Mouse (Mus musculus) cerebellum, adult 2 months (tissue): ENCODE measurements around the gene Cd6.

Experiments used
- CTCF ChIP-seq: fragments of 200-500 bp; IDR thresholded peaks from 2 replicates; pipeline ENCODE4 v1.5.1; 2011; ENCODE audit warnings: low read depth, mild to moderate bottlenecking, control low read depth, low read length, moderate library complexity, borderline replicate concordance; ENCODE audit not compliant: insufficient read depth
- POLR2A ChIP-seq: fragments of 200-500 bp; IDR thresholded peaks from 2 replicates; pipeline ENCODE4 v1.6.1; 2011; ENCODE audit warnings: low read length, control low read depth, borderline replicate concordance; ENCODE audit not compliant: insufficient read depth

GRCm38 (mm10) chr19:10847311-10848087 is 17.6 kb upstream of the Cd6 start:
- TF ChIP-seq POLR2A (no peak), CTCF (no peak)
